In the genomic region with DNA sequence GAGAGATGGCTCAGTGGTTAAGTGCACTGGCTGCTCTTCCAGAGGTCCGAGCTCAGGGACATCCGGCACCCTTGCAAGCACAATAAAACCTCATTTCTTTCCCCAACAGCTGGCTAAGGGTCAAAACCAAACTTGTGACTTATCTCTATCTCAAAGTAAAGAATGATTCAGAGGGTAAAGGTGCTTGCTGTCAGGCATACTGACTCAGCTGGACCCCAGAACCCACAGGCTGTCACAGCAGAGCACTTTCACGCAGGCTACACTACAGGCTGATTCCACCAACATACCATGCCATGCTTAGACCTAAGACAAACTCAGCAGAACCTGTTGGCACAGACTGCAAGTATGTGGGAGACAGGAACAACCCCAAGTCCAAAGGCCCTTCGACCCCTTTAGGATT, we compare ENCODE assay signal across 23 mouse cellular contexts. TPM values are rescaled to one million over a fixed set of nuclear protein-coding genes. Genes with fewer than 3 reads are reported as not detected.
DNase-seq lines count a peak whose midpoint lies in the region; ATAC-seq and TF ChIP-seq lines count a peak whose summit lies in the region.
"Had no signal": no experiment of that assay in that cellular context is flagged by ENCODE, and none has a peak within 500 bp of the region (broad histone marks: within the 10 kb centered on the region; RNA-seq: fewer than 3 reads in every experiment).

No protein-coding gene starts in this region.

- CTCF ChIA-PET in Patski (lab: Charles Lee), result interaction anchor here (0.7 to 1.8 kb wide), 2 partner anchors 10 to 18 kb away, joined by 4 read pairs; no protein-coding TSS in a partner anchor

- H3K4me3 ChIP-seq in intestine, postnatal 0 days (ENCODE audit: low read depth, low read length), result no peak overlapping the region
- no peak overlapping the region for H3K4me3 ChIP-seq in heart, embryonic 10.5 days
- H3K4me3 ChIP-seq: forebrain, embryonic 10.5 days; forebrain, embryonic 13.5 days; heart, adult 2 months; hindbrain, embryonic 13.5 days had no signal

- POLR2A ChIA-PET in Patski (lab: Charles Lee), result no interaction called here

- H3K9me3 ChIP-seq in intestine, postnatal 0 days (ENCODE audit: control insufficient read depth), result no peaks in the 10 kb centered on the region
- no peaks in the 10 kb centered on the region for H3K9me3 ChIP-seq in heart, embryonic 10.5 days
- H3K9me3 ChIP-seq: forebrain, embryonic 10.5 days; forebrain, embryonic 13.5 days; G1E; hindbrain, embryonic 13.5 days had no signal

- TF ChIP-seq CTCF in Patski (IDR thresholded peaks at IDR 0.05), result no peak
- TF ChIP-seq CTCF in intestine, postnatal 0 days (IDR thresholded peaks at IDR 0.05; ENCODE audit: low read depth), result no peak

- H3K9ac ChIP-seq in intestine, postnatal 0 days (ENCODE audit: low read depth, low read length), result no peak overlapping the region
- H3K9ac ChIP-seq: forebrain, embryonic 13.5 days had no signal

- WGBS in intestine, postnatal 0 days, result 63% methylated on average over 4 of the region's 4 CpGs
- 92% methylated on average over 4 of the region's 4 CpGs for WGBS in heart, embryonic 10.5 days

- DNase-seq in adrenal gland, adult (ENCODE audit: inconsistent age in 2 of 2, low spot score in 1 of 2), result peak; percentile 51 to 66
- DNase-seq in adrenal gland, adult 18-20 months (ENCODE audit: low spot score in 2 of 2), result no peak
- peak; percentile 8 to 40 for DNase-seq in adrenal gland, postnatal 36 days
- DNase-seq in adrenal gland, postnatal 4 days (ENCODE audit: low spot score in 2 of 2), result no peak
- peak; percentile 7 for DNase-seq in Patski (ENCODE audit: low read depth, low spot score)
- no peak for DNase-seq in right cerebral cortex, adult 18-20 months
- no peak for DNase-seq in heart, embryonic 10.5 days (ENCODE audit: low spot score)
- DNase-seq: cerebellum, adult 18-20 months; cerebellum, adult 9-10 months; cerebellum, postnatal 14 days; gastrocnemius, postnatal 10 days; gastrocnemius, postnatal 36 days; heart, adult 2 months; kidney, adult 11 months had no signal

- no peak for ATAC-seq in Patski
- peak; percentile 47; the same call in 1 of the 2 replicates for ATAC-seq in intestine, postnatal 0 days
- ATAC-seq: forebrain, embryonic 13.5 days; forebrain, embryonic 16.5 days; hindbrain, embryonic 16.5 days had no signal

- H3K27ac ChIP-seq in intestine, postnatal 0 days (ENCODE audit: low read depth, low read length), result peak overlapping the region; percentile 41; the same call in 1 of the 2 replicates
- no peak overlapping the region for H3K27ac ChIP-seq in heart, embryonic 10.5 days
- H3K27ac ChIP-seq: forebrain, embryonic 10.5 days; heart, adult 2 months; hindbrain, embryonic 13.5 days had no signal

- in situ Hi-C loops in Patski (cut with MboI; ENCODE audit: low pct_unique_long_range_greater_than_20kb), result no loop called here

- peaks cover 89% of the 10 kb centered on the region for H3K36me3 ChIP-seq in intestine, postnatal 0 days (ENCODE audit: control insufficient read depth, insufficient read depth)
- peaks cover 99% of the 10 kb centered on the region for H3K36me3 ChIP-seq in heart, embryonic 10.5 days

- H3K27me3 ChIP-seq in Patski, result no peaks in the 10 kb centered on the region
- H3K27me3 ChIP-seq in intestine, postnatal 0 days (replicated peaks; ENCODE audit: control insufficient read depth, insufficient read depth, low read length), result no peaks in the 10 kb centered on the region
- H3K27me3 ChIP-seq in heart, embryonic 10.5 days (ENCODE audit: insufficient read depth, poor library complexity, severe bottlenecking), result no peaks in the 10 kb centered on the region
- H3K27me3 ChIP-seq: CH12.LX; forebrain, embryonic 13.5 days; hindbrain, embryonic 13.5 days had no signal

- H3K4me2 ChIP-seq in intestine, postnatal 0 days (replicated peaks; ENCODE audit: low read depth), result no peak overlapping the region
- H3K4me2 ChIP-seq: forebrain, embryonic 13.5 days; heart, embryonic 11.5 days; hindbrain, embryonic 13.5 days had no signal

- no peaks in the 10 kb centered on the region for H3K4me1 ChIP-seq in intestine, postnatal 0 days (replicated peaks; ENCODE audit: control insufficient read depth, insufficient read depth, low read length)
- H3K4me1 ChIP-seq in heart, embryonic 10.5 days, result no peaks in the 10 kb centered on the region
- H3K4me1 ChIP-seq: forebrain, embryonic 10.5 days; forebrain, embryonic 13.5 days; hindbrain, embryonic 13.5 days had no signal

RNA-seq across cellular contexts. Expression of gene Brwd1, which starts 41.6 kb away (rescaled TPM):
- total RNA-seq in adrenal gland, adult 18-20 months (2021), result 10 to 100 TPM; 60.7 to 62.5 TPM
- total RNA-seq in adrenal gland, postnatal 36 days (2021), result 10 to 100 TPM; 67.7 to 76.0 TPM
- 100 to 1,000 TPM in 1 of 2 experiments, 10 to 100 TPM in 1; 83.2 to 103 TPM for total RNA-seq in adrenal gland, postnatal 4 days (2021)
- 46.6 TPM for polyA plus RNA-seq in Patski (2021)
- polyA plus RNA-seq in intestine, postnatal 0 days (2015; fragmentation: Nextera tagmentation; extraction: Ambion mirVana), result 19.9 and 23.3 TPM in 2 replicates
- 89.2 and 93.6 TPM in 2 replicates for polyA plus RNA-seq in heart, embryonic 10.5 days (2016; fragmentation: Nextera tagmentation; extraction: Ambion mirVana)

RNA-seq across cellular contexts. Expression of gene Psmg1, which starts 49.9 kb away (rescaled TPM):
- total RNA-seq in adrenal gland, adult 18-20 months (2021), result 10 to 100 TPM; 29.1 to 30.4 TPM
- total RNA-seq in adrenal gland, postnatal 36 days (2021), result 10 to 100 TPM; 30.0 to 38.4 TPM
- 10 to 100 TPM; 37.9 to 40.5 TPM for total RNA-seq in adrenal gland, postnatal 4 days (2021)
- polyA plus RNA-seq in Patski (2021), result 52.6 TPM
- polyA plus RNA-seq in intestine, postnatal 0 days (2015; fragmentation: Nextera tagmentation; extraction: Ambion mirVana), result 31.0 and 32.2 TPM in 2 replicates
- 91.6 and 122 TPM in 2 replicates for polyA plus RNA-seq in heart, embryonic 10.5 days (2016; fragmentation: Nextera tagmentation; extraction: Ambion mirVana)

Comparison
In these comparisons a context has a peak if more than half of its experiments do, and no peak if none do; other contexts are left out.
1. DNase-seq: peak in adrenal gland, adult (2 of 2), adrenal gland, postnatal 36 days (2 of 2) and Patski (single experiment); none in adrenal gland, adult 18-20 months (0 of 2), adrenal gland, postnatal 4 days (0 of 2), right cerebral cortex, adult 18-20 months (single experiment) and heart, embryonic 10.5 days (single experiment).